Mouse (Mus musculus) gastrocnemius, postnatal 36 days (tissue): ENCODE measurements around the gene Nxph4. TPM values are rescaled to one million over a fixed set of nuclear protein-coding genes. Genes with fewer than 3 reads are reported as not detected.
A peak's percentile ranks its signal among the peaks of the same experiment; 100 is the strongest.

Experiments
- DNase-seq, 2 experiments: peaks; one replicate each; pipeline ENCODE4 v3.0.0; 2022
- intact Hi-C: fragments of 180-260 bp; cut with DNase I; formaldehyde crosslinking; loops from one replicate; pipeline ENCODE4 v1.15.1; 2025
- total RNA-seq, 2 experiments: library from RNA; stranded (reverse); gene quantifications; 2 replicates each; pipeline ENCODE4 v1.2.3; 2021

The Nxph4 gene
- total RNA-seq, 2 experiments from 2014 or later, result 0.20 TPM

DNA sequence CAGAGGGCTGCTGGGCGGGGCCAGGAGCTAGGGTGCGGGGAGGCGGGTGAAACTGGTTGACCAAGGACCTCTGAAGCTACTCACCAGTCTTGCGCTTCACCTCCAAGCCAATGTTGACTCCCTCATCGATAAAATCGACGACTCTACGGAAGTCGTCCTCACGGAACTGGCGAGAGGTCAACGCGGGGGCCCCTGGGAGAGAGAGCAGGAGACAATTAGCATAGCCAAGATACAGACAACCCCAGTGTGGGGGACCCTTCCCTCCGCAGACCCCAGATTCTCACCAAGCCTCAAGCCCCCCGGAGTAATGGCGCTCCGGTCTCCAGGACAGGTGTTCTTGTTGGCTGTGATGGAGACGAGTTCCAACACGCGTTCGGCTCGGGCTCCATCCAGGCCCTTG, 16.4 kb downstream of the Nxph4 start:
- no peak for DNase-seq
- intact Hi-C loops, result no loop called here

DNA sequence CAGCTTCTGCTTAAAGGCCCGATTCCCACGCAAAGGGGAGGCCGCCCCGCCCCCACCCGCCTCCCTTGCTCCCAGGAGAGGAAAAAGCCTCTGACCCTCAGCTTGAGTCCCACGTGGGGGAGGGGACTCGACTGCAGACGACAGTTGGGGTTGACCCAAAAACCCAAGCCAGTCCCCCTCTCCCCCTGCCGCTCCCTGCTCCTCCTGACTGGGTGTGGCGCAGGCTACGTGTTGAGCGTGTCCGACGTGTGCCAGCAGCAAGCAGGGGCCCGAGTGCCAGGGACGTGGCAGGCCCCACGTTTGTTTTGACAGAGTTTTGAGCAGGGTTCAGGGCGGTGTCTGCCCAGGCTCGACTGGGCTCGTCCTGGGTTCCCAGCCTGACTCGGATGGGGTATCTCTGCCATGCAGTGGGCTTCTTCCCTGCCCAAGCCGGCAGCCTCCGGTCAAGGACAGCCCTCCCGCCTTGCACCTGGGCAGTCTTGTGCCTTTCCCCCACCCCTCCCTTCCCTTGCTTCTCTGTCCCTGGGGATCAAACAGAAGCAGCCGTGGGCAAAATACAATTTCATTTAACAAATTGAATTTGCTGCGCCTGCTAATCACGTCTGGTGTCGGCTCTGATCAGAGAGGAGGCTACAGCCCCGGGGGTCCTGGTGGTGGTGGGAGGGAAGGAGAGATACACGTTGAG, 17.6 kb downstream of the Nxph4 start:
- intact Hi-C loops, result no loop called here
- peak in 1 of 2 experiments; percentile 44 for DNase-seq

DNA sequence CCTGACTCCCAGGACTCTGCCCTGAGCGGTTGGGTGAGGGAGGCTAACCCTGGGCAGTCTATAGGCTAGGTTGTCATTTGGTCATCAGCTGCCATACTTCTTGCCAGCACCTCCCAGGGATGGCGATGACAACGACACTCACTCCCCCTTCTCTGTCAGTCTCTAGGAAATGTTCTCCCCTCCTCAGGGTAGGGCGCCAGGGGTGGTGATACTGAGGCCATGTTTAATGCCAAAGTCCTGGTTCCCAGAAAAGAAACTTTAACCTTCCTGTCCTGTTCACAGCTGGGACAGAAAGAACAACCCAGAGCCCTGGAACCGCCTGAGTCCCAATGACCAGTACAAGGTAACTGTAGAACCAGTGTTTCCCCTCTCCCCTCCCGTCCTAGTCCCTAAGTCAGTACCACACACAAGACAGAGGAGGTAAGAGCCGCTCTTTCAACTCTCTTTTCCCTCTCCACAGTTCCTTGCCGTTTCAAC, 18.3 kb downstream of the Nxph4 start:
- intact Hi-C loops, result no loop called here
- DNase-seq, result no peak

DNA sequence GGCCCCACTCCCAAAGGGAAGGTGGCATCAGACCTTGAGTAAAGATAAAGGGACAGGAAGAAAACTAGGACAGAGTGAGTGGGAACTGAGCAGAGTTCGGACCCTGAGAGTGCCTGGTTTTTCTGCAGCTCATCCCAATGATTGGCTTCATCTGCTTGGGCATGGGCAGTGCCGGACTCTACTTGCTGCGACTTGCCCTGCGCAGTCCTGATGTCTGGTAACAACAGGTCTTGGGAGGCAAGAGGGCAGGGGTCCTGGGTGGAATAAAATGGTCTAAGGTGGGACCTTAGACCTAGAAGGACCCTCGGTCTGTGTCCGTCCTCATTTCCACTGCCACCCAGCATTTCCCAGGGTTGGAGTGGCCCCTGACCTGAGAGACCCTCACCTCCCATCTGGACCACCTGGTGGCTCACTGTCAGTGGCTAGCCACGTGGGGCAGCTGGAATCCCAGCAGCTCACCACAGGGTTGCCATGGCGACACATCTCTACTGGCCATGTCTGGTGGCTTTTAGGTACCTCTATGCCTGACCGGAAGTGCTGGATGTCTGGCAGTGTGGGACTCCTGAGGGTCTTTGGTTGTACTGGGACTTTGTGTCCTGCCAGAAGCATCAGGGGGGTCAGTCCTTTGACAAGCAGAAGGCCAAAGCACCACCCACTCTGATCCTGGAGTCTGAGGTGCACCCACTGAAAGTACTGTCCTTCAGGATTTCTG, 18.9 kb downstream of the Nxph4 start:
- intact Hi-C loops, result no loop called here
- no peak for DNase-seq

GRCm38 (mm10) chr10:127514764-127515163, 19.6 kb downstream of the Nxph4 start, which contains the start of gene Ndufa4l2:
Ndufa4l2 (plus strand) TSS chr10:127514967.
- peak; percentile 56 to 58 for DNase-seq

DNA sequence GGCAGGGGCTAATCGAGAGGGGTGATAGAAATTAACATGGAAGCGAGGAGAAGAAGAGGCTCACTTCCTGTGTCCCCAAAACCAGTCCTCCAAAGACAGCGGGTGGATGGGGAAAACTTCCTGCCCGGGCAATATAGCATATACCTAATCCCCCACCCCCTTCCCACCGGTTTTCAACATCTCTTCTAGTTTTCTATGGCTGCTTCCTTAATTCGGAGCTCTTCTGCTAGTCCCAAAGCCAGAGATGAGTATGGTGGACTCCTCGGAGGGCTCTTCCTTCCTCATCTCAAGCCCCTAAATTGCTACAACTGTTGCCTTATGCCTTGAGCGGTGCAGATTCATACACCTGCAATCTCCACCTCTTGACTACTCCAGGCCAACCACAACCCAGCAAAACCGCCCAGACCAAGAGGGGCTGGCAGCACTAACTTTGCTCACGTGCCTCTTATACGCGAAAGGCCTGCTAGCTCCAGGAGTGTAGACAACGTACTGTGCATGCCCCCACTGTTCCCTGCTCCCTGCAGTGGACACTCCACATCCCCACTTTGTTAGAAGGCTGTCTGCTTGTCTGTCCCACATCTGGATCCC, 20.2 kb downstream of the Nxph4 start:
- DNase-seq, result no peak
- intact Hi-C loops, result no loop called here

More at GRCm38 (mm10) chr10:127514764-127515163, 19.6 kb downstream of the Nxph4 start, which contains the start of gene Ndufa4l2:
- intact Hi-C loops, result no loop called here

DNA sequence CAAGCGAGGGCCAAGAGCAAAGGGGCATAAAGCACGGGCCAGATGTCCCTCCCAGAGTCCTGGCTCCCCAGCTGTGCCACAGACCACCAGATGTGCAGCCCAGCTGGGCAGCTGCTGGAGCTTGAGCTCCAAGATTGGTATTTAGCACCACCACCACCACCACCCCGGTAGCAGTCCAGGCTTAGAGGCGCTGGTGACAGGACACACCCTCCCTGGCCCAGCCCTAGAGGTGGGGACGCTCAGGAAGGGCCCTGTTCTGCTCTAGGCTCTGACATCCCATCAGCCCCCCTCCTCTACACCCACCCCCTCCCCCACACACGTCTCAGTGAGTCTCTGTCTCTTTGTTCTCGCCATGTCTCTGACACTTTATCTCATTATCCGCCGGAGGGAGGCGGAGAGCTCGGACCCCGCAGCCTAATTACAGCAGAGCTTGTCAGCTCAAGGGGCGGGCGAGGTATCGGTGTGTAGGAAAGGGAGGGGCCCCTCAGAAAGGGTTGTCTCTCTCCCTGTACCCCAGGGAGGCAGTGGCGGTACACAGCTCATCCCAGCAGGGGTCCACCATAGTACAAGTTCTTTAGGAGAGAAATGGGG, 20.8 kb downstream of the Nxph4 start:
- no peak for DNase-seq
- intact Hi-C loops, result loop anchor here (1.0 to 2.0 kb wide), 2 partner anchors 23 to 35 kb away; no protein-coding TSS in a partner anchor

- intact Hi-C loops, result loop anchor here (1.0 to 2.0 kb wide), 2 partner anchors 23 to 34 kb away; no protein-coding TSS in a partner anchor
- DNase-seq, result peak; percentile 90 to 97
Measured at GRCm38 (mm10) chr10:127512813-127513212, 21.5 kb downstream of the Nxph4 start.

DNA sequence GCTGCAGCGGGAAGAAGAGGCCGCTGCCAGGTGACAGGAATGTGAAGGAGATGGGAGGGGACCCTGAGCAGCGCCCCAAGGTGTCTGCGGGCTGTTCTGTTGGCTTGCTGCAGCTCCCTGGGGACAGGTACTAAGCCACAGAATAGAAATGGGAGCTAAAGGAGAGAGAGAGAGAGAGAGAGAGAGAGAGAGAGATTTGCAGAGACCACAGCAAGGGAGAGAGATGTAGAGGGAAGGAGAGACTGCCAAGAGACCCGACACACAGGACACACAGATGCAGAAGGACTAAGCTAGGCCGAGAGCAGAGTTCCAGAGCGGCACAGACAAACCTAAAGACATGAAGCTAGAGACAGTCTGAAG, 22.1 kb downstream of the Nxph4 start:
- intact Hi-C loops, result loop anchor here (2.0 kb wide), 1 partner anchor 33 kb away; no protein-coding TSS in a partner anchor
- no peak for DNase-seq

GRCm38 (mm10) chr10:127511634-127512306, 22.6 kb downstream of the Nxph4 start:
- intact Hi-C loops, result loop anchor here (2.0 kb wide), 1 partner anchor 33 kb away; no protein-coding TSS in a partner anchor
- DNase-seq, result peak in 1 of 2 experiments; percentile 48

DNA sequence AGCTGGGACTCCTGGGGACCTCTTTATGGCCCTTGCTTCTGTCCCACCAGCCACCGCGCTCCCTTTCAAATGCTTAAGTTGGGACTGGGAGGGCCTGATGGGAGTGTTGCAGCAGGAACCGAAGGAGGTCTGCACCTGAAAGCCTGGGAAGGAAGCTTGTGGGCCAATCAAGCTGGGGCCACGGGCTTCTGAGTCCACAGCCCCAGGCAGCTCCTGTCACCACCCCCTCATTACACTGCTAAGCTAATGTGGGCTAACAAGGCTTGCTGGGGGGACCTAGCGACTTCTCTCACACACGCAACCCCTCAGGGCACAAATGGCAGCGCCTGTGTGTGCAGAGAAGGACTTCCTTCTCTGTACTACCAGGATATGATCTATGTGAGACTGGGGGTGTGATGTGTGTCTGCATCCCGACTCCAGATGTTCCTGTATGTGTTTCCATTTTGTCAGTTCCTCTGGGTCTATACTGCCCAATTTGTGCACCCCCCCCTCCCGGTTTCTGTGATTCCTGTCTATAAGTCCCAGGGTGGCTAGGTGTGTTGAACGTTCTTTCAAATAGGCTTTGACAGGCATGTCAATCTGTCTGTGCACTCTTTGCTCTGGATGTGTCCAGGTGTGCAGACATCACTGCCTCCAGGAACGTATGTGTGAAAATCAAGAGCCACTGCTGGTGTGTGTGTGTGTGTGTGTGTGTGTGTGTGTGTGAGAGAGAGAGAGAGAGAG, 23.3 kb downstream of the Nxph4 start:
- no peak for DNase-seq
- intact Hi-C loops, result no loop called here

- DNase-seq, result no peak
- intact Hi-C loops, result no loop called here
Measured at GRCm38 (mm10) chr10:127509837-127510701, 24.3 kb downstream of the Nxph4 start.

DNA sequence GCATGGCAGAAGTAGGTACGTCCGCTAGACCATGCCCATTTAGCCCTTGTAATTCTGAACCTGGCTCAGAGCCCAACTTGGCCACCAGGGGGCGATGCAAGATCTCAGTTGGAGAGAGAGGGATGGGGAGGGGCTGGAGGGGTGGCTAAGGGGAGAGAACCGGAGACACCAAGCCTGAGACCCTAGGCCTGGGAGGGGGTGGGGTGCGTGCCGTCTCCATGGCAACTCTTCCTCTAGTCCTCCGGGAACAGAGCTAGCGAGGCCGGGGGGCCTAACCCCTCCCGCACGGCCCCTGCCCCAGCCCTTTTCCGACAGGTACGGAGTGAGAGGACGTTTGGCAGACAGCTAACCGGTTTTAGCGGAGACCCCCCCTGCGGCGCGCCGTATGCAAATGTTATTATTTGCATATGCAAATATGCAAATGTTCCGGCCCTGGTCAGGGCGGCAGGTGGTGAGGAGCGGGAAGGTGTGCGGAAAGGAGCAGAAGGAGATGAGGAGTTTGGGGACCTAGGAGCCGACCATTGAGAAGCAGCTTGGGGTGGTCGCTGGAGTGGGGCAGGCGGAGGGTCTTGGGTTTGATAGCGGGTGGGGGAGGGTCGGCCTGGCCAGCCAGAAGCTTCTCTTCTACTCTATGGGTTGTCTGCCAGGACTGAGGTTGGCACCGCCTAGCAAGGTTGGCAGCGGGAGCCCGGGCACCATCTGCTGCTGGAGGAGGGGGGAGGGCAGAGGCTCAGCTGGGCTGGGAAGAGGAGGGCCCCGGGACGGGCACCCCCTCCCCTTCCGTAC, 25.1 kb downstream of the Nxph4 start:
- intact Hi-C loops, result no loop called here
- DNase-seq, result peak; percentile 77 to 80

- peak; percentile 51 to 66 for DNase-seq
- intact Hi-C loops, result no loop called here
Measured at GRCm38 (mm10) chr10:127508239-127508638, 26.1 kb downstream of the Nxph4 start.

GRCm38 (mm10) chr10:127500894-127501893, 33.2 kb downstream of the Nxph4 start, which contains the start of gene Stac3:
Stac3 (plus strand) TSS chr10:127501686.
- intact Hi-C loops, result no loop called here
- DNase-seq, result no peak

DNA sequence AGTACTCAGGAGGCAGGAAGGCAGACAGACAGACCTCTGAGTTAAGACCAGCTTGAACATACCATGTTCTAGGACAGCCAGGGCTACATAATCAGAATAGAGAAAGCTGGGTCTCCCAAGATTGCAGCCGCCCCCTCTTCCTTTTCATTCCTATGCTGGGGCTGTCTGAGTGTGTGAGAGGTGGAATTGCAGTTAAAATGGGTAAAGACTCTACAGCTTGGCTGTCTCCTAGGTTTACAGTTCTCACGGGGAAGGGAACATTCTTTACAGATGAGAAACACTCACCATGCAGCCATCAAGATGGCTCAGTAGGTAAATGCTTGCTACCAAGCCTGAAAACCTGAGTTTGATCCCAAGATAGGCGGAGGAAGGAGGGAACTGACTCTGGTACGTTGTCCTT, 34.3 kb downstream of the Nxph4 start:
- intact Hi-C loops, result no loop called here
- DNase-seq, result no peak

- DNase-seq, result no peak
- intact Hi-C loops, result no loop called here
Measured at GRCm38 (mm10) chr10:127499516-127499915, 34.8 kb downstream of the Nxph4 start.
